Mouse (Mus musculus) ES-E14 (cell line): ENCODE data around the gene Rpl37.

ENCODE experiments used
- HCFC1 ChIP-seq: IDR thresholded peaks from 2 replicates; pipeline ENCODE4 v1.6.1; 2012; ENCODE audit warnings: low read length, inconsistent platforms, borderline replicate concordance; ENCODE audit not compliant: insufficient read depth
- MAFK ChIP-seq: IDR thresholded peaks from 2 replicates; pipeline ENCODE4 v1.6.1; 2014; ENCODE audit warnings: mild to moderate bottlenecking, low read depth, low read length, inconsistent platforms; ENCODE audit not compliant: insufficient read depth
- ZC3H11A ChIP-seq: IDR thresholded peaks from 2 replicates; pipeline ENCODE4 v1.6.1; 2012; ENCODE audit warnings: low read depth, mild to moderate bottlenecking, inconsistent platforms, low read length, borderline replicate concordance
- ZNF384 ChIP-seq: IDR thresholded peaks from 2 replicates; pipeline ENCODE4 v1.6.1; 2012; ENCODE audit warnings: low read depth, low read length, inconsistent platforms

DNA sequence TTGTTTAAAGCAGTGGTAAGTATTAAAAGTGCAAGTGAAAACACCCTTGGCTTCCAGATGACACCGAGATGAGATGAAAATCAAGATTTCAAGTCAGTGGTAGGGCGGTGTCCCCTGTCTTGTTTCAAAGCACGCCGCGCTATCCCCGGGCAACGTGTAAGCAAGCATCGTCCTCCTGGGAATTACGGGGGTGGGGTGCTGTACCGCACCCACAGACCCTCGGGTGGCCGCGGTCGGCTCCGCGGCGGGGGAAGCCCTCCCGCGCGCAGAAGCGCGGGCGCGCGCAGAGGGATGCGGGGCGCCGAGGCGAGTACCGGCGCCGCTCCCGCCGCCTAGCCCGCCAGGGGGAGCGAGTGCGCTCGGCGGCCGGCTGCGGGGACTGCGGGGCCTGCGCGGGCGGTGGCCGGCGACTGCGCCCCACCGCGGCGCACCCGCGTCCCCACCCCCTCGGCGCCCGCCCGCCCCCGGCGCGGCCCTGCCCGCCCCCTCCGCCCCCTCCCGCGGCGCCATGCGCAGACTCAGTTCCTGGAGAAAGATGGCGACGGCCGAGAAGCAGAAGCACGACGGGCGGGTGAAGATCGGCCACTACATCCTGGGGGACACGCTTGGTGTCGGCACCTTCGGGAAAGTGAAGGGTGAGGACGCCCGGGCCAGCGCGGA lies 27.0 kb downstream of the Rpl37 start, which contains the start of gene Prkaa1:
- no peak for TF ChIP-seq HCFC1
- no peak for TF ChIP-seq ZNF384
- TF ChIP-seq ZC3H11A, result no peak
- TF ChIP-seq MAFK, result no peak
